Mouse (Mus musculus): ENCODE results near the gene Pard3. TPM values are rescaled to one million over a fixed set of nuclear protein-coding genes. Genes with fewer than 3 reads are reported as not detected.

Gene Pard3
- polyA plus RNA-seq, 1 experiment = 11.9 TPM

Other genes with a start within 250 kb of the Pard3 start
- 104 and 115 TPM in 2 replicates for gene Tomm20, start 118.0 kb upstream of the Pard3 start, polyA plus RNA-seq (2012; rRNA removed)
- gene Rbm34, start 92.8 kb upstream of the Pard3 start, polyA plus RNA-seq (2012; rRNA removed) = 9.6 and 11.6 TPM in 2 replicates

Data from frontal cortex, adult 2 months (tissue).